Mouse (Mus musculus): ENCODE data around the gene Prf1. TPM values are rescaled to one million over a fixed set of nuclear protein-coding genes. Genes with fewer than 3 reads are reported as not detected.

Gene Prf1
- polyA plus RNA-seq, 1 experiment from 2014 or later, result not detected

- H3K27me3 ChIP-seq (ENCODE audit: control insufficient read depth, insufficient read depth, low read length), result no peaks in the 10 kb centered on the region
- H3K36me3 ChIP-seq (ENCODE audit: control insufficient read depth, insufficient read depth, low read length), result no peaks in the 10 kb centered on the region
- no peaks in the 10 kb centered on the region for H3K9me3 ChIP-seq (ENCODE audit: control insufficient read depth, low read length)
- 42% methylated on average over 9 of the region's 9 CpGs for WGBS
- DNase-seq (ENCODE audit: low spot score), result no peak
- ATAC-seq (ENCODE audit: insufficient number of reproducible peaks, low FRiP score, low TSS enrichment, low read depth), result no peak
- peaks cover 7% of the 10 kb centered on the region; the same call in 1 of the 2 replicates for H3K4me1 ChIP-seq (ENCODE audit: control insufficient read depth, insufficient read depth, low read length)
- H3K4me3 ChIP-seq (ENCODE audit: low read depth, low read length), result no peak overlapping the region
- no peak overlapping the region for H3K27ac ChIP-seq (replicated peaks; ENCODE audit: low read depth, low read length)
- no peak overlapping the region for H3K4me2 ChIP-seq (ENCODE audit: low read depth, severe bottlenecking)
- no peak overlapping the region for H3K9ac ChIP-seq (ENCODE audit: low read length)
Observed at GRCm38 (mm10) chr10:61315324-61315880, 17.8 kb downstream of the Prf1 start.

- ATAC-seq (ENCODE audit: insufficient number of reproducible peaks, low FRiP score, low TSS enrichment, low read depth), result no peak
Observed at GRCm38 (mm10) chr10:61318527-61318926, 20.9 kb downstream of the Prf1 start.

DNA sequence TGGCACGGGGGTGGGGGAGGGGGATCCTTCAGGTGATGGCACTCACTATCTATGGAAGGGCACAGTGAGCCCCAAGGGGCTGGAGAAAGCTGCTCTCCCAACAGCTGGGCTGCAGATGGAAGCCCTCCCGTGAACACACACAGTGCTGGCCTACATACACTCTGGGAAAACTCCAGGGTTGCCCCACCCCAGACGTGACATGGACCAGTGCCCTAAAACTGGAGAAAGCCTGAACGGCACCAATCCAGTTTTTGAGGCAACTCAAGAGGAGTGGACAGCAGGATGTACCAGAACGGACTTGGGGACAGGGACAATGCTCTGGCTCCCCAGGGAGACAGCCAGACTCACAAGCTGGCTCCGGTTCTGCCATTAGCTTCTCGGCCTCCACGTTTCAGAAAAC lies 27.1 kb downstream of the Prf1 start:
- DNase-seq (ENCODE audit: low spot score), result no peak
- H3K4me2 ChIP-seq (ENCODE audit: low read depth, severe bottlenecking), result no peak overlapping the region
- no peak overlapping the region for H3K27ac ChIP-seq (replicated peaks; ENCODE audit: low read depth, low read length)
- no peaks in the 10 kb centered on the region for H3K36me3 ChIP-seq (ENCODE audit: control insufficient read depth, insufficient read depth, low read length)
- no peak for ATAC-seq (ENCODE audit: insufficient number of reproducible peaks, low FRiP score, low TSS enrichment, low read depth)
- WGBS, result 77% methylated on average over 8 of the region's 8 CpGs
- 0 out of 2 replicates have a peak, but pooled peaks cover 2% of the 10 kb centered on the region for H3K4me1 ChIP-seq (ENCODE audit: control insufficient read depth, insufficient read depth, low read length)
- no peaks in the 10 kb centered on the region for H3K27me3 ChIP-seq (ENCODE audit: control insufficient read depth, insufficient read depth, low read length)
- H3K9me3 ChIP-seq (ENCODE audit: control insufficient read depth, low read length), result no peaks in the 10 kb centered on the region
- no peak overlapping the region for H3K9ac ChIP-seq (ENCODE audit: low read length)
- H3K4me3 ChIP-seq (ENCODE audit: low read depth, low read length), result no peak overlapping the region

More at GRCm38 (mm10) chr10:61318527-61318926, 20.9 kb downstream of the Prf1 start:
- peaks cover 2% of the 10 kb centered on the region; the same call in 1 of the 2 replicates for H3K4me1 ChIP-seq (ENCODE audit: control insufficient read depth, insufficient read depth, low read length)
- WGBS, result 86% methylated on average over 3 of the region's 3 CpGs
- H3K27ac ChIP-seq (replicated peaks; ENCODE audit: low read depth, low read length), result no peak overlapping the region
- no peak overlapping the region for H3K4me2 ChIP-seq (ENCODE audit: low read depth, severe bottlenecking)
- H3K9ac ChIP-seq (ENCODE audit: low read length), result no peak overlapping the region
- H3K27me3 ChIP-seq (ENCODE audit: control insufficient read depth, insufficient read depth, low read length), result no peaks in the 10 kb centered on the region
- H3K9me3 ChIP-seq (ENCODE audit: control insufficient read depth, low read length), result no peaks in the 10 kb centered on the region
- H3K36me3 ChIP-seq (ENCODE audit: control insufficient read depth, insufficient read depth, low read length), result no peaks in the 10 kb centered on the region
- DNase-seq (ENCODE audit: low spot score), result no peak
- no peak overlapping the region for H3K4me3 ChIP-seq (ENCODE audit: low read depth, low read length)

GRCm38 (mm10) chr10:61325782-61326328 lies 28.2 kb downstream of the Prf1 start:
- no peak for ATAC-seq (ENCODE audit: insufficient number of reproducible peaks, low FRiP score, low TSS enrichment, low read depth)

GRCm38 (mm10) chr10:61327545-61327944 lies 29.9 kb downstream of the Prf1 start:
- Histone ChIP-seq H3K36me3 (ENCODE audit: control insufficient read depth, insufficient read depth, low read length) (no peaks in the 10 kb centered on the region), H3K4me3 (ENCODE audit: low read depth, low read length) (no peak overlapping the region), H3K4me2 (ENCODE audit: low read depth, severe bottlenecking) (no peak overlapping the region), H3K9ac (ENCODE audit: low read length) (no peak overlapping the region), H3K4me1 (ENCODE audit: control insufficient read depth, insufficient read depth, low read length) (0 out of 2 replicates have a peak, but pooled peaks cover 2% of the 10 kb centered on the region), H3K9me3 (ENCODE audit: control insufficient read depth, low read length) (no peaks in the 10 kb centered on the region), H3K27ac (replicated peaks; ENCODE audit: low read depth, low read length) (no peak overlapping the region), H3K27me3 (ENCODE audit: control insufficient read depth, insufficient read depth, low read length) (no peaks in the 10 kb centered on the region)
- ATAC-seq (ENCODE audit: insufficient number of reproducible peaks, low FRiP score, low TSS enrichment, low read depth), result no peak
- WGBS, result 90% methylated on average over 10 of the region's 10 CpGs
- DNase-seq (ENCODE audit: low spot score), result no peak

More at GRCm38 (mm10) chr10:61325782-61326328, 28.2 kb downstream of the Prf1 start:
- no peak overlapping the region for H3K9ac ChIP-seq (ENCODE audit: low read length)
- 0 out of 2 replicates have a peak overlapping the region, but pooled peaks have one; percentile 26 for H3K27ac ChIP-seq (replicated peaks; ENCODE audit: low read depth, low read length)
- H3K4me3 ChIP-seq (ENCODE audit: low read depth, low read length), result no peak overlapping the region
- H3K4me1 ChIP-seq (ENCODE audit: control insufficient read depth, insufficient read depth, low read length), result 0 out of 2 replicates have a peak, but pooled peaks cover 2% of the 10 kb centered on the region
- no peak overlapping the region for H3K4me2 ChIP-seq (ENCODE audit: low read depth, severe bottlenecking)
- WGBS, result 52% methylated on average over 9 of the region's 9 CpGs
- no peaks in the 10 kb centered on the region for H3K27me3 ChIP-seq (ENCODE audit: control insufficient read depth, insufficient read depth, low read length)
- no peaks in the 10 kb centered on the region for H3K9me3 ChIP-seq (ENCODE audit: control insufficient read depth, low read length)
- no peaks in the 10 kb centered on the region for H3K36me3 ChIP-seq (ENCODE audit: control insufficient read depth, insufficient read depth, low read length)
- DNase-seq (ENCODE audit: low spot score), result peak; percentile 41

GRCm38 (mm10) chr10:61328927-61329326 lies 31.3 kb downstream of the Prf1 start:
- H3K36me3 ChIP-seq (ENCODE audit: control insufficient read depth, insufficient read depth, low read length), result no peaks in the 10 kb centered on the region
- ATAC-seq (ENCODE audit: insufficient number of reproducible peaks, low FRiP score, low TSS enrichment, low read depth), result no peak
- H3K27ac ChIP-seq (replicated peaks; ENCODE audit: low read depth, low read length), result no peak overlapping the region
- no peak for DNase-seq (ENCODE audit: low spot score)
- 43% methylated on average over 7 of the region's 7 CpGs for WGBS
- no peaks in the 10 kb centered on the region for H3K27me3 ChIP-seq (ENCODE audit: control insufficient read depth, insufficient read depth, low read length)
- no peak overlapping the region for H3K4me2 ChIP-seq (ENCODE audit: low read depth, severe bottlenecking)
- H3K9ac ChIP-seq (ENCODE audit: low read length), result no peak overlapping the region
- 0 out of 2 replicates have a peak, but pooled peaks cover 2% of the 10 kb centered on the region for H3K4me1 ChIP-seq (ENCODE audit: control insufficient read depth, insufficient read depth, low read length)
- H3K4me3 ChIP-seq (ENCODE audit: low read depth, low read length), result no peak overlapping the region
- H3K9me3 ChIP-seq (ENCODE audit: control insufficient read depth, low read length), result no peaks in the 10 kb centered on the region

DNA sequence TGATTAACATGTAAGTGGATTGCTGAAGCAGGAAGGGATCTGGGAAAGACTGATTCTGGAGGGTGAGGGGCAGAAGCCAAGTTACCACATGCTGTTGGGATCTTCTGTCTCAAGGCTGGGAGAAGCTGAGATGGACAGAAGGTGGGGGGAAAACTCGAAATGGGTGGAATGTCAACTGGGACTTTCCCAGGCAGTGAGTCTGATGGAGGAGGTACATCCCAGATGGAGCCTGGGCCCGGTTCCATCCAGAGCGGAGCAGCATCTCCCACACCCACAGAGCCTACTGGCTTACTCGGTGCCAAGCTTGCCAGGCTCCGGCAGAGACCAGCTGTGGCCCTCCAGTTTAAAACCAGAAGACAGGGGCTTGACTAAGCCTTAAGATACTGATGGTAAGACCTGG lies 33.4 kb downstream of the Prf1 start:
- no peak overlapping the region for H3K27ac ChIP-seq (replicated peaks; ENCODE audit: low read depth, low read length)
- H3K4me3 ChIP-seq (ENCODE audit: low read depth, low read length), result no peak overlapping the region
- no peaks in the 10 kb centered on the region for H3K27me3 ChIP-seq (ENCODE audit: control insufficient read depth, insufficient read depth, low read length)
- no peak overlapping the region for H3K9ac ChIP-seq (ENCODE audit: low read length)
- ATAC-seq (ENCODE audit: insufficient number of reproducible peaks, low FRiP score, low TSS enrichment, low read depth) (no peak), DNase-seq (ENCODE audit: low spot score) (no peak)
- H3K9me3 ChIP-seq (ENCODE audit: control insufficient read depth, low read length), result no peaks in the 10 kb centered on the region
- no peak overlapping the region for H3K4me2 ChIP-seq (ENCODE audit: low read depth, severe bottlenecking)
- no peaks in the 10 kb centered on the region for H3K36me3 ChIP-seq (ENCODE audit: control insufficient read depth, insufficient read depth, low read length)
- WGBS, result 88% methylated on average over 5 of the region's 5 CpGs
- 0 out of 2 replicates have a peak, but pooled peaks cover under 1% of the 10 kb centered on the region for H3K4me1 ChIP-seq (ENCODE audit: control insufficient read depth, insufficient read depth, low read length)

GRCm38 (mm10) chr10:61334545-61334944 lies 36.9 kb downstream of the Prf1 start:
- H3K4me3 ChIP-seq (ENCODE audit: low read depth, low read length), result no peak overlapping the region
- no peak overlapping the region for H3K27ac ChIP-seq (replicated peaks; ENCODE audit: low read depth, low read length)
- DNase-seq (ENCODE audit: low spot score), result no peak
- no peaks in the 10 kb centered on the region for H3K9me3 ChIP-seq (ENCODE audit: control insufficient read depth, low read length)
- no peak overlapping the region for H3K4me2 ChIP-seq (ENCODE audit: low read depth, severe bottlenecking)
- H3K36me3 ChIP-seq (ENCODE audit: control insufficient read depth, insufficient read depth, low read length), result no peaks in the 10 kb centered on the region
- no peak overlapping the region for H3K9ac ChIP-seq (ENCODE audit: low read length)
- 89% methylated on average over 7 of the region's 7 CpGs for WGBS
- H3K4me1 ChIP-seq (ENCODE audit: control insufficient read depth, insufficient read depth, low read length), result no peaks in the 10 kb centered on the region
- ATAC-seq (ENCODE audit: insufficient number of reproducible peaks, low FRiP score, low TSS enrichment, low read depth), result no peak
- no peaks in the 10 kb centered on the region for H3K27me3 ChIP-seq (ENCODE audit: control insufficient read depth, insufficient read depth, low read length)
